13 mouse cellular contexts compared by ENCODE assay signal in the genomic region with DNA sequence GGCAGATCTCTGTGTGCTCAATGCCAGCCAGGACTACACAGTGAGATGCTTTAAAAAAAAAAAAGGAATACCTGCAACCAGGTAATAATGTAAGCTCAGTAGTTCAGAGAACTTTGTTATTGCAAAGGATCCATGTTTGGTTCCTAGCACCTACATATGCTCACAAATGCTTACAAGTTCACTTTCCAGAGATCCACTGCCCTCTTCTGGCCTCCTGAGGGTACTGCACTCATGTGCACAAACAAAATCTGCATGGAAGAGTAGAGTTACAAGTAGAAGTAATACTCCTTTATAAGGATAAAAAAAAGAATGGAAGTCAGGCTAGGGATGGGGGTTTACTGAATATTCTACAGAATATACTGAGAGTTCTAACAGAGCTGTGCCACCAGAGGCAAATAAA. TPM values are rescaled to one million over a fixed set of nuclear protein-coding genes. Genes with fewer than 3 reads are reported as not detected.
A peak's percentile ranks its signal among the peaks of the same experiment; 100 is the strongest.
DNase-seq lines count a peak whose midpoint lies in the region; ATAC-seq and TF ChIP-seq lines count a peak whose summit lies in the region.
"Had no signal": no experiment of that assay in that cellular context is flagged by ENCODE, and none has a peak within 500 bp of the region (broad histone marks: within the 10 kb centered on the region; RNA-seq: fewer than 3 reads in every experiment).

No protein-coding gene starts in this region.

- peak; percentile 61 for TF ChIP-seq CTCF in stomach, postnatal 0 days (IDR thresholded peaks at IDR 0.05; ENCODE audit: low read depth)

- no peaks in the 10 kb centered on the region for H3K4me1 ChIP-seq in stomach, postnatal 0 days (replicated peaks; ENCODE audit: control insufficient read depth, insufficient read depth)
- H3K4me1 ChIP-seq: lung, embryonic 15.5 days had no signal

- TF ChIP-seq EP300 in stomach, postnatal 0 days (optimal IDR thresholded peaks at IDR 0.05) = no peak

- no peak overlapping the region for H3K9ac ChIP-seq in stomach, postnatal 0 days (ENCODE audit: low read length)
- H3K9ac ChIP-seq: lung, embryonic 15.5 days had no signal

- H3K4me2 ChIP-seq in stomach, postnatal 0 days (replicated peaks; ENCODE audit: low read depth) = no peak overlapping the region
- H3K4me2 ChIP-seq: lung, embryonic 15.5 days had no signal

- H3K27ac ChIP-seq in stomach, postnatal 0 days (replicated peaks) = no peak overlapping the region
- H3K27ac ChIP-seq: lung, embryonic 15.5 days had no signal

- H3K36me3 ChIP-seq in stomach, postnatal 0 days (ENCODE audit: control insufficient read depth, insufficient read depth, low read length) = no peaks in the 10 kb centered on the region
- H3K36me3 ChIP-seq: lung, embryonic 15.5 days had no signal

- DNase-seq in kidney, adult 9 months = peak; percentile 3
- DNase-seq in kidney, adult 11 months = no peak
- peak; percentile 6 for DNase-seq in thymus, postnatal 14 days
- DNase-seq in thymus, postnatal 10 days (ENCODE audit: low spot score in 2 of 2) = no peak
- peak; percentile 48 for DNase-seq in ZHBTc4 (ENCODE audit: low read depth, low spot score)
- no peak for DNase-seq in stomach, postnatal 0 days (ENCODE audit: low spot score)
- DNase-seq in right cerebral cortex, adult 18-20 months = no peak
- DNase-seq: cerebellum, postnatal 36 days; gastrocnemius, postnatal 14 days; heart, postnatal 36 days had no signal

- ATAC-seq in stomach, postnatal 0 days (ENCODE audit: low FRiP score, low TSS enrichment) = no peak
- no peak for ATAC-seq in frontal cortex, adult (ENCODE audit: low TSS enrichment)
- ATAC-seq: midbrain, embryonic 16.5 days had no signal

- no peaks in the 10 kb centered on the region for H3K9me3 ChIP-seq in stomach, postnatal 0 days (ENCODE audit: control insufficient read depth, low read length)
- H3K9me3 ChIP-seq: lung, embryonic 15.5 days had no signal

- H3K4me3 ChIP-seq in stomach, postnatal 0 days (ENCODE audit: low read depth, low read length) = no peak overlapping the region
- H3K4me3 ChIP-seq: lung, embryonic 15.5 days had no signal

- no peaks in the 10 kb centered on the region for H3K27me3 ChIP-seq in stomach, postnatal 0 days (ENCODE audit: control insufficient read depth, insufficient read depth, low read length)
- H3K27me3 ChIP-seq: lung, embryonic 15.5 days had no signal

RNA-seq across cellular contexts. Expression of gene Gja6, which starts 23.8 kb away (rescaled TPM):
- polyA plus RNA-seq in stomach, postnatal 0 days (2015; fragmentation: Nextera tagmentation; extraction: Ambion mirVana) = 0.05 and 0.12 TPM in 2 replicates

Comparison
In these comparisons a context has a peak if more than half of its experiments do, and no peak if none do; other contexts are left out.
1. DNase-seq: peak in kidney, adult 9 months (single experiment), thymus, postnatal 14 days (single experiment) and ZHBTc4 (single experiment); none in kidney, adult 11 months (single experiment), thymus, postnatal 10 days (0 of 2), stomach, postnatal 0 days (single experiment) and right cerebral cortex, adult 18-20 months (single experiment).